Mouse (Mus musculus) embryonic fibroblast, embryonic 13.5 days (primary cell): ENCODE measurements around the gene Pax1.

ENCODE experiments used
- CTCF ChIP-seq: IDR thresholded peaks from 2 replicates; pipeline ENCODE4 v1.5.1; 2011; ENCODE audit warnings: mild to moderate bottlenecking, control low read depth, low read length, moderate library complexity, borderline replicate concordance; ENCODE audit not compliant: insufficient read depth
- POLR2A ChIP-seq: IDR thresholded peaks from 2 replicates; pipeline ENCODE4 v1.6.1; 2011; ENCODE audit warnings: low read depth, mild to moderate bottlenecking, control low read depth, low read length, moderate library complexity

DNA sequence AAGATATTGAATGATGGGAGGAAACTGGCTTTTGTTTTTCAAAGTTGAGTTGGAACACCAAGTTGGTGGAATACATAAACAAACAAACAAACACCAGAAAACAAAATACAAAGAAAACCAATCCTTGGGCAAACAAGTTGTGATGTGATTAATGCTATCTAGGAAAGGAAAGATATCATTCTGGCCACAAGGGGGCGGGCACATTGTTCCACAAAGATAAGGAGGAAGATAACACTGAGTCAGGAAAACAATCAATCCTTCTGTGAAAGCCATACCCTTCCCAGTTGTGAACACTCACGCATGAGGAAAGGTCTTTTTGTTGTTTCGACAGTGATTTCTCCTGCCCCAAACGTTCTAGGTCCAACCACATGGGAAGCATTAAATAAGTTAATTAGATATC lies 17.2 kb downstream of the Pax1 start:
- TF ChIP-seq CTCF = no peak
- no peak for TF ChIP-seq POLR2A
